Mouse (Mus musculus) T-helper 17 cell (primary cell): Measurements from ENCODE around the gene Zfp729b.

ENCODE experiments used
- in situ Hi-C, 2 experiments: fragments of 300-600 bp; cut with MboI, MseI; formaldehyde crosslinking; loops; 1 replicate in 1 of 2; 2 replicates in 1 of 2; pipeline ENCODE4 v1.15.1; 2025; ENCODE audit warnings: high pct_unique_total_duplicates in 2 of 2

Gene Zfp729b

GRCm38 (mm10) chr13:67609066-67609876 is at the start of gene Zfp729b:
Gene Zfp729b (minus strand): TSS chr13:67609707.
- in situ Hi-C loops: no loop called here

- in situ Hi-C loops: no loop called here
Observed at GRCm38 (mm10) chr13:67652496-67652895, 43.0 kb upstream of the Zfp729b start.

GRCm38 (mm10) chr13:67637294-67638007 is 27.9 kb upstream of the Zfp729b start, which contains the start of the genes Gm49345 and Zfp729a:
Gene Gm49345 (minus strand): TSS chr13:67637769.
Gene Zfp729a (minus strand): TSS chr13:67637791.
- in situ Hi-C loops: loop anchor here (5.0 kb wide), 1 partner anchor 45 kb away; no protein-coding TSS in a partner anchor

GRCm38 (mm10) chr13:67610108-67610507 is 601 bp upstream of the Zfp729b start:
- in situ Hi-C loops: loop anchor here in 1 of 2 experiments (10.0 kb wide), 1 partner anchor 225 kb away; the partner anchor contains the start of gene Gm10037

GRCm38 (mm10) chr13:67572591-67573189 is 36.8 kb downstream of the Zfp729b start:
- in situ Hi-C loops: no loop called here

GRCm38 (mm10) chr13:67553730-67554129 is 55.8 kb downstream of the Zfp729b start, which contains the start of gene Zfp748:
Gene Zfp748 (minus strand): TSS chr13:67553830.
- in situ Hi-C loops: no loop called here

- in situ Hi-C loops: no loop called here
Observed at GRCm38 (mm10) chr13:67552505-67553346, 56.8 kb downstream of the Zfp729b start.

- in situ Hi-C loops: loop anchor here in 1 of 2 experiments (25.0 kb wide), 1 partner anchor 634 kb away; the partner anchor contains the start of gene Gm10767
Observed at GRCm38 (mm10) chr13:67545941-67546340, 63.6 kb downstream of the Zfp729b start.
